Mouse (Mus musculus): ENCODE data around the gene Mettl15. TPM values are rescaled to one million over a fixed set of nuclear protein-coding genes. Genes with fewer than 3 reads are reported as not detected.
A peak's percentile ranks its signal among the peaks of the same experiment; 100 is the strongest.

The Mettl15 gene
- polyA plus RNA-seq, 1 experiment from 2014 or later: 11.0 TPM

DNA sequence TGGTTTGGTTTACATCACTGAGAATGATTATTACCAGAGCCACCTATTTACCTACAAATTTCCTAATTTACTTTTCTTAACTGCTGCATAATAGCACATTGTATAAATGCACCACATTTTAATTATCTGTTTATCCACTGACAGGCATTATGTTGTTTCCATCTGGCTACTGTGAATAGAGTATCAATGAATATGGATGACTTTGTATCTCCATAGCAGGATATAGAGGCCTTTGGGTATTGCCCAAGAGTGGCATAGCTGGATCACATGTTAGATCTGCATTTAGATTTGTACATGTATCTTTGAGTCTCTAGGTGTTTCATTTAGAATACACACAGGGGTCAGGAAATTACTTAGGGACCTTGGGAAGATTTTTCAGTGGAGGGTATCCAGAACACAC is 133.3 kb downstream of the Mettl15 start:
- H3K4me1 ChIP-seq (replicated peaks; ENCODE audit: control insufficient read depth, insufficient read depth, low read length): no peaks in the 10 kb centered on the region

GRCm38 (mm10) chr2:109144410-109144809 is 136.1 kb downstream of the Mettl15 start:
- Histone ChIP-seq H3K9ac (ENCODE audit: low read length) (no peak overlapping the region), H3K9me3 (ENCODE audit: control insufficient read depth, low read length) (no peaks in the 10 kb centered on the region), H3K4me2 (ENCODE audit: low read depth, low read length, severe bottlenecking) (no peak overlapping the region), H3K36me3 (ENCODE audit: control insufficient read depth, insufficient read depth, low read length) (no peaks in the 10 kb centered on the region), H3K4me3 (ENCODE audit: low read depth, low read length) (no peak overlapping the region), H3K27me3 (ENCODE audit: control insufficient read depth, insufficient read depth, low read length) (no peaks in the 10 kb centered on the region), H3K4me1 (replicated peaks; ENCODE audit: control insufficient read depth, insufficient read depth, low read length) (no peaks in the 10 kb centered on the region), H3K27ac (ENCODE audit: low read depth, low read length) (no peak overlapping the region)
- DNase-seq (ENCODE audit: low spot score): no peak
- WGBS: 86% methylated on average over 2 of the region's 2 CpGs
- no peak for ATAC-seq (replicated peaks; ENCODE audit: low FRiP score)

More for the DNA sequence above, 133.3 kb downstream of the Mettl15 start:
- Histone ChIP-seq H3K36me3 (ENCODE audit: control insufficient read depth, insufficient read depth, low read length) (no peaks in the 10 kb centered on the region), H3K4me3 (ENCODE audit: low read depth, low read length) (no peak overlapping the region), H3K9ac (ENCODE audit: low read length) (no peak overlapping the region), H3K27me3 (ENCODE audit: control insufficient read depth, insufficient read depth, low read length) (no peaks in the 10 kb centered on the region), H3K9me3 (ENCODE audit: control insufficient read depth, low read length) (no peaks in the 10 kb centered on the region), H3K27ac (ENCODE audit: low read depth, low read length) (no peak overlapping the region), H3K4me2 (ENCODE audit: low read depth, low read length, severe bottlenecking) (no peak overlapping the region)
- DNase-seq (ENCODE audit: low spot score): no peak
- ATAC-seq (replicated peaks; ENCODE audit: low FRiP score): 0 out of 2 replicates have a peak, but pooled peaks have one; percentile 27

- ATAC-seq (replicated peaks; ENCODE audit: low FRiP score): no peak
- no peaks in the 10 kb centered on the region for H3K36me3 ChIP-seq (ENCODE audit: control insufficient read depth, insufficient read depth, low read length)
- no peak for DNase-seq (ENCODE audit: low spot score)
- no peaks in the 10 kb centered on the region for H3K27me3 ChIP-seq (ENCODE audit: control insufficient read depth, insufficient read depth, low read length)
- H3K4me3 ChIP-seq (ENCODE audit: low read depth, low read length): no peak overlapping the region
- no peaks in the 10 kb centered on the region for H3K9me3 ChIP-seq (ENCODE audit: control insufficient read depth, low read length)
- no peak overlapping the region for H3K9ac ChIP-seq (ENCODE audit: low read length)
- H3K27ac ChIP-seq (ENCODE audit: low read depth, low read length): no peak overlapping the region
- no peak overlapping the region for H3K4me2 ChIP-seq (ENCODE audit: low read depth, low read length, severe bottlenecking)
- WGBS: 76% methylated on average over 1 of the region's 1 CpGs
- no peaks in the 10 kb centered on the region for H3K4me1 ChIP-seq (replicated peaks; ENCODE audit: control insufficient read depth, insufficient read depth, low read length)
These were observed 140.2 kb downstream of the Mettl15 start for GRCm38 (mm10) chr2:109140330-109140729.

DNA sequence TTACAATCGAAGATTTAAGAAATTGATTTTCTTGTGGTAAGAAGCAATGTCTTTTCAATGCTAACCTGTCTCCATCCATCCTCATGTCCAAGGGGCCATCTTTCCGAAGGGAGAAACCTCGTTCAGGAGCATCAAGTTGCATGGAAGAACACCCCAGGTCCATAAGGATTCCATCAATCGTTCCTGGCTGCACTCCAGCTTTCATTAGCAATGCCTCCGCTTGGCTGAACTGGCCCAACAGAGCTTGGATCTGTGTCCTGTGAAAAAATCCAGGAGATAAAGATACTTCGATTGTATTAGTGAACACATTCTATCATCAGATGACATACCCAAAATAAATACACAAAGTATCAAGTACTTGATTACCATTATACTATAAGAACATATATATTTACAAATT is 143.3 kb downstream of the Mettl15 start:
- Histone ChIP-seq H3K27ac (ENCODE audit: low read depth, low read length) (no peak overlapping the region), H3K9me3 (ENCODE audit: control insufficient read depth, low read length) (no peaks in the 10 kb centered on the region), H3K27me3 (ENCODE audit: control insufficient read depth, insufficient read depth, low read length) (no peaks in the 10 kb centered on the region), H3K4me1 (replicated peaks; ENCODE audit: control insufficient read depth, insufficient read depth, low read length) (no peaks in the 10 kb centered on the region), H3K9ac (ENCODE audit: low read length) (no peak overlapping the region), H3K4me2 (ENCODE audit: low read depth, low read length, severe bottlenecking) (no peak overlapping the region), H3K4me3 (ENCODE audit: low read depth, low read length) (no peak overlapping the region), H3K36me3 (ENCODE audit: control insufficient read depth, insufficient read depth, low read length) (no peaks in the 10 kb centered on the region)
- 84% methylated on average over 6 of the region's 6 CpGs for WGBS
- no peak for ATAC-seq (replicated peaks; ENCODE audit: low FRiP score)
- DNase-seq (ENCODE audit: low spot score): no peak

DNA sequence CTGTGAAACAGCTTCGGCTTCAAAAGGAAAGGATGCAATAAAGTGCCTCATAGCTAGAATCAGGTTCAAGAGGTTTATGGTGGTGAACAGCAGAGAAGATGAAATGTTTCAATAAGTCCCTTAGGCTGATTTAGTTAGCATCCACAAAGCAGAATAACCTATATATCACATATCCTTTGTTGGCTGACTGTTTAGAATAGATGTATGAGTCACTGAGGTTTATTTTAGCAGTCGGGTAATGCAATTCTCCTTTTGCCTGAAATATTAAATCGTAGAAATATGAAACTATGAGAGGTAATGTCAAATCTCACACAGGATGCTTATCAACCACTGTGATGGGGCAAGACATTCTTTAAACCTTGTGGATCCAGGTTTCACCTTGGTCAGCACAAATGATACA is 149.8 kb downstream of the Mettl15 start:
- WGBS: 94% methylated on average over 3 of the region's 3 CpGs
- H3K4me1 ChIP-seq (replicated peaks; ENCODE audit: control insufficient read depth, insufficient read depth, low read length): no peaks in the 10 kb centered on the region
- H3K4me3 ChIP-seq (ENCODE audit: low read depth, low read length): no peak overlapping the region
- ATAC-seq (replicated peaks; ENCODE audit: low FRiP score) (no peak), DNase-seq (ENCODE audit: low spot score) (no peak)
- H3K4me2 ChIP-seq (ENCODE audit: low read depth, low read length, severe bottlenecking): no peak overlapping the region
- no peak overlapping the region for H3K27ac ChIP-seq (ENCODE audit: low read depth, low read length)
- no peaks in the 10 kb centered on the region for H3K27me3 ChIP-seq (ENCODE audit: control insufficient read depth, insufficient read depth, low read length)
- no peaks in the 10 kb centered on the region for H3K9me3 ChIP-seq (ENCODE audit: control insufficient read depth, low read length)
- H3K36me3 ChIP-seq (ENCODE audit: control insufficient read depth, insufficient read depth, low read length): no peaks in the 10 kb centered on the region
- H3K9ac ChIP-seq (ENCODE audit: low read length): no peak overlapping the region

DNA sequence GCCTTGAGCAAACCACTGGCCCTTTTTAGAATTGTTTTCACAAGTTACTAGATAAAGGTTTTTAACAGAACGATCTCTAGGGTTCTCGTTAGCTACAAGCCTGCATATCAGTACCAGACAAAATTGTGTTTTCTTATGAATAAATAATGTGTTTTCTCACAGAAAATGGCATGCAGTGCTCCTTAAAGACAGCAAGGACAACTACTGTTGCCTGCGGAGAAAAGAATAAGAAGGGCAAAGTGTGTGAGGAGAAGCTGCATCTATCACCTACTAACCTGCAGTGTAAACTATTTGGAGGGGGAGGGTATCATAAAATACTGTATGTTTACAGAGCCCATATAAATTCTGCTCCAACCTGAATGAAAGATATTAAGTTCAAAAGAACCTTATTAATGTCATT is 150.6 kb downstream of the Mettl15 start:
- DNase-seq (ENCODE audit: low spot score) (no peak), ATAC-seq (replicated peaks; ENCODE audit: low FRiP score) (no peak)
- Histone ChIP-seq H3K9ac (ENCODE audit: low read length) (no peak overlapping the region), H3K27me3 (ENCODE audit: control insufficient read depth, insufficient read depth, low read length) (no peaks in the 10 kb centered on the region), H3K36me3 (ENCODE audit: control insufficient read depth, insufficient read depth, low read length) (no peaks in the 10 kb centered on the region), H3K4me3 (ENCODE audit: low read depth, low read length) (no peak overlapping the region), H3K27ac (ENCODE audit: low read depth, low read length) (no peak overlapping the region), H3K9me3 (ENCODE audit: control insufficient read depth, low read length) (no peaks in the 10 kb centered on the region), H3K4me1 (replicated peaks; ENCODE audit: control insufficient read depth, insufficient read depth, low read length) (no peaks in the 10 kb centered on the region), H3K4me2 (ENCODE audit: low read depth, low read length, severe bottlenecking) (no peak overlapping the region)
- WGBS: 76% methylated on average over 3 of the region's 3 CpGs

- no peak overlapping the region for H3K9ac ChIP-seq (ENCODE audit: low read length)
- H3K4me3 ChIP-seq (ENCODE audit: low read depth, low read length): no peak overlapping the region
- no peaks in the 10 kb centered on the region for H3K9me3 ChIP-seq (ENCODE audit: control insufficient read depth, low read length)
- no peaks in the 10 kb centered on the region for H3K4me1 ChIP-seq (replicated peaks; ENCODE audit: control insufficient read depth, insufficient read depth, low read length)
- H3K27ac ChIP-seq (ENCODE audit: low read depth, low read length): no peak overlapping the region
- no peak for DNase-seq (ENCODE audit: low spot score)
- H3K4me2 ChIP-seq (ENCODE audit: low read depth, low read length, severe bottlenecking): no peak overlapping the region
- H3K27me3 ChIP-seq (ENCODE audit: control insufficient read depth, insufficient read depth, low read length): no peaks in the 10 kb centered on the region
- ATAC-seq (replicated peaks; ENCODE audit: low FRiP score): peak; percentile 51
- no peaks in the 10 kb centered on the region for H3K36me3 ChIP-seq (ENCODE audit: control insufficient read depth, insufficient read depth, low read length)
- 73% methylated on average over 3 of the region's 3 CpGs for WGBS
These were observed 174.6 kb downstream of the Mettl15 start for GRCm38 (mm10) chr2:109105773-109106484.

- Histone ChIP-seq H3K4me1 (replicated peaks; ENCODE audit: control insufficient read depth, insufficient read depth, low read length) (no peaks in the 10 kb centered on the region), H3K4me3 (ENCODE audit: low read depth, low read length) (no peak overlapping the region), H3K27ac (ENCODE audit: low read depth, low read length) (no peak overlapping the region), H3K36me3 (ENCODE audit: control insufficient read depth, insufficient read depth, low read length) (no peaks in the 10 kb centered on the region), H3K9me3 (ENCODE audit: control insufficient read depth, low read length) (no peaks in the 10 kb centered on the region), H3K4me2 (ENCODE audit: low read depth, low read length, severe bottlenecking) (no peak overlapping the region), H3K9ac (ENCODE audit: low read length) (no peak overlapping the region), H3K27me3 (ENCODE audit: control insufficient read depth, insufficient read depth, low read length) (no peaks in the 10 kb centered on the region)
- no peak for DNase-seq (ENCODE audit: low spot score)
- no peak for ATAC-seq (replicated peaks; ENCODE audit: low FRiP score)
- WGBS: 80% methylated on average over 2 of the region's 2 CpGs
These were observed 230.9 kb downstream of the Mettl15 start for GRCm38 (mm10) chr2:109049686-109050085.
